In genomic region chr11:102244926-102245449, GRCm38 (mm10) we compare ENCODE assay signal across 7 mouse cellular contexts. TPM values are rescaled to one million over a fixed set of nuclear protein-coding genes. Genes with fewer than 3 reads are reported as not detected.
DNase-seq lines count a peak whose midpoint lies in the region; ATAC-seq and TF ChIP-seq lines count a peak whose summit lies in the region.

No protein-coding gene starts in this region.

- peak overlapping the region; percentile 56 for H3K4me2 ChIP-seq in embryonic facial prominence, embryonic 14.5 days (ENCODE audit: low read depth, low read length)
- H3K4me2 ChIP-seq in heart, embryonic 14.5 days (ENCODE audit: low read length), result peak overlapping the region; percentile 70
- H3K4me2 ChIP-seq in lung, embryonic 15.5 days, result peak overlapping the region; percentile 74
- peak overlapping the region; percentile 83 for H3K4me2 ChIP-seq in neural tube, embryonic 15.5 days

- H3K27me3 ChIP-seq in G1E (ENCODE audit: insufficient read depth, low read length), result peaks cover 26% of the 10 kb centered on the region
- no peaks in the 10 kb centered on the region for H3K27me3 ChIP-seq in embryonic facial prominence, embryonic 14.5 days (replicated peaks; ENCODE audit: control insufficient read depth, insufficient read depth, low read length)
- no peaks in the 10 kb centered on the region for H3K27me3 ChIP-seq in heart, embryonic 14.5 days (ENCODE audit: control insufficient read depth, insufficient read depth, low read length)
- no peaks in the 10 kb centered on the region for H3K27me3 ChIP-seq in lung, embryonic 15.5 days
- no peaks in the 10 kb centered on the region for H3K27me3 ChIP-seq in neural tube, embryonic 15.5 days (replicated peaks)

- H3K36me3 ChIP-seq in G1E (replicated peaks), result no peaks in the 10 kb centered on the region
- no peaks in the 10 kb centered on the region for H3K36me3 ChIP-seq in embryonic facial prominence, embryonic 14.5 days (ENCODE audit: control insufficient read depth, insufficient read depth, low read length)
- H3K36me3 ChIP-seq in heart, embryonic 14.5 days (ENCODE audit: control insufficient read depth, insufficient read depth, low read length), result no peaks in the 10 kb centered on the region
- H3K36me3 ChIP-seq in lung, embryonic 15.5 days, result no peaks in the 10 kb centered on the region
- H3K36me3 ChIP-seq in neural tube, embryonic 15.5 days, result no peaks in the 10 kb centered on the region

- H3K9ac ChIP-seq in embryonic facial prominence, embryonic 14.5 days (ENCODE audit: low read depth, low read length), result peak overlapping the region; percentile 43
- peak overlapping the region; percentile 55 for H3K9ac ChIP-seq in heart, embryonic 14.5 days (ENCODE audit: low read length)
- peak overlapping the region; percentile 30 for H3K9ac ChIP-seq in lung, embryonic 15.5 days
- peak overlapping the region; percentile 60 for H3K9ac ChIP-seq in neural tube, embryonic 15.5 days (replicated peaks)

- H3K9me3 ChIP-seq in G1E (replicated peaks), result no peaks in the 10 kb centered on the region
- no peaks in the 10 kb centered on the region for H3K9me3 ChIP-seq in embryonic facial prominence, embryonic 14.5 days (ENCODE audit: control insufficient read depth, low read length)
- no peaks in the 10 kb centered on the region for H3K9me3 ChIP-seq in heart, embryonic 14.5 days (ENCODE audit: control insufficient read depth, low read length)
- H3K9me3 ChIP-seq in lung, embryonic 15.5 days, result no peaks in the 10 kb centered on the region
- H3K9me3 ChIP-seq in neural tube, embryonic 15.5 days (replicated peaks), result no peaks in the 10 kb centered on the region

- DNase-seq in G1E (ENCODE audit: low spot score), result peak; percentile 68
- DNase-seq in adrenal gland, postnatal 14 days, result peak; percentile 88
- DNase-seq in embryonic facial prominence, embryonic 14.5 days (ENCODE audit: low spot score), result peak; percentile 95
- DNase-seq in layer of hippocampus, adult 9-11 months, result peak; percentile 84

- H3K27ac ChIP-seq in embryonic facial prominence, embryonic 14.5 days (replicated peaks; ENCODE audit: low read depth, low read length), result peak overlapping the region; percentile 86
- H3K27ac ChIP-seq in heart, embryonic 14.5 days (replicated peaks in 1 of 2; ENCODE audit: control insufficient read depth in 1 of 2, insufficient read depth in 1 of 2, low read depth in 2 of 2, low read length in 2 of 2), result peak overlapping the region in 1 of 2 experiments; percentile 2; a peak in 1 of 4 replicates
- H3K27ac ChIP-seq in lung, embryonic 15.5 days, result peak overlapping the region; percentile 45; the same call in 1 of the 2 replicates
- H3K27ac ChIP-seq in neural tube, embryonic 15.5 days (replicated peaks), result peak overlapping the region; percentile 82

- ATAC-seq in G1E (ENCODE audit: extremely low read depth, insufficient number of reproducible peaks, low FRiP score, poor library complexity, severe bottlenecking), result peak; percentile 28; the same call in 1 of the 2 replicates
- peak; percentile 89 for ATAC-seq in embryonic facial prominence, embryonic 14.5 days (ENCODE audit: low read depth)
- peak; percentile 52 for ATAC-seq in heart, embryonic 14.5 days (ENCODE audit: insufficient number of reproducible peaks, insufficient read depth, low FRiP score, low read depth)
- peak; percentile 61; the same call in 1 of the 2 replicates for ATAC-seq in lung, embryonic 15.5 days (ENCODE audit: borderline replicate concordance, extremely low read depth, low FRiP score, low TSS enrichment)
- peak; percentile 88 for ATAC-seq in neural tube, embryonic 15.5 days (ENCODE audit: low FRiP score)

- H3K4me3 ChIP-seq in G1E (ENCODE audit: low read depth, low read length), result peak overlapping the region; percentile 67
- H3K4me3 ChIP-seq in embryonic facial prominence, embryonic 14.5 days (ENCODE audit: low read depth, low read length), result peak overlapping the region; percentile 31
- H3K4me3 ChIP-seq in heart, embryonic 14.5 days (ENCODE audit: control insufficient read depth in 1 of 2, insufficient read depth in 1 of 2, low read depth in 1 of 2, low read length in 2 of 2), result peak overlapping the region; percentile 29
- peak overlapping the region; percentile 35 for H3K4me3 ChIP-seq in lung, embryonic 15.5 days
- peak overlapping the region; percentile 39 for H3K4me3 ChIP-seq in neural tube, embryonic 15.5 days (replicated peaks)

- H3K4me1 ChIP-seq in G1E (ENCODE audit: insufficient read depth, low read depth, low read length), result peaks cover 31% of the 10 kb centered on the region
- H3K4me1 ChIP-seq in embryonic facial prominence, embryonic 14.5 days (ENCODE audit: control insufficient read depth, insufficient read depth, low read length), result peaks cover 16% of the 10 kb centered on the region; the same call in 1 of the 2 replicates
- peaks cover 13 to 21% of the 10 kb centered on the region in 2 experiments for H3K4me1 ChIP-seq in heart, embryonic 14.5 days (ENCODE audit: control insufficient read depth in 2 of 2, insufficient read depth in 2 of 2, low read length in 2 of 2)
- peaks cover 30% of the 10 kb centered on the region for H3K4me1 ChIP-seq in lung, embryonic 15.5 days
- peaks cover 30% of the 10 kb centered on the region for H3K4me1 ChIP-seq in neural tube, embryonic 15.5 days

- WGBS in embryonic facial prominence, embryonic 14.5 days, result under 1% methylated on average over 32 of the region's 32 CpGs
- WGBS in heart, embryonic 14.5 days, result under 1% methylated on average over 32 of the region's 32 CpGs
- WGBS in lung, embryonic 15.5 days, result under 1% methylated on average over 32 of the region's 32 CpGs
- under 1% methylated on average over 32 of the region's 32 CpGs for WGBS in neural tube, embryonic 15.5 days

- no peak for TF ChIP-seq CTCF in G1E (IDR thresholded peaks at IDR 0.05; ENCODE audit: low read depth, low read length)

RNA-seq across cellular contexts. Expression of gene BC030867, which starts 3.7 kb away (rescaled TPM):
- 42.5 and 45.0 TPM in 2 replicates for total RNA-seq in G1E (2014; fragmentation: Nextera tagmentation)
- 4.9 and 5.7 TPM in 2 replicates for total RNA-seq in G1E (2017)
- polyA plus RNA-seq in G1E (2012), result 5.4 and 10.1 TPM in 2 replicates
- 1.7 and 2.3 TPM in 2 replicates for total RNA-seq in adrenal gland, postnatal 14 days (2021)
- polyA plus RNA-seq in embryonic facial prominence, embryonic 14.5 days (2014; fragmentation: Nextera tagmentation; extraction: Ambion mirVana), result 11.7 and 12.6 TPM in 2 replicates
- polyA plus RNA-seq in heart, embryonic 14.5 days (2014; fragmentation: Nextera tagmentation; extraction: Ambion mirVana), result 8.7 and 10.3 TPM in 2 replicates
- 19.9 and 20.4 TPM in 2 replicates for polyA plus RNA-seq in lung, embryonic 15.5 days (2015; fragmentation: Nextera tagmentation; extraction: Ambion mirVana)
- polyA plus RNA-seq in neural tube, embryonic 15.5 days (2015; fragmentation: Nextera tagmentation; extraction: Ambion mirVana), result 2.2 and 5.1 TPM in 2 replicates

RNA-seq across cellular contexts. Expression of gene Hdac5, which starts 15.0 kb away (rescaled TPM):
- 20.5 and 30.7 TPM in 2 replicates for total RNA-seq in G1E (2014; fragmentation: Nextera tagmentation)
- total RNA-seq in G1E (2017), result 24.0 and 24.4 TPM in 2 replicates
- 42.8 and 48.2 TPM in 2 replicates for polyA plus RNA-seq in G1E (2012)
- 81.1 and 83.7 TPM in 2 replicates for total RNA-seq in adrenal gland, postnatal 14 days (2021)
- polyA plus RNA-seq in embryonic facial prominence, embryonic 14.5 days (2014; fragmentation: Nextera tagmentation; extraction: Ambion mirVana), result 44.0 and 47.2 TPM in 2 replicates
- 52.1 and 54.5 TPM in 2 replicates for polyA plus RNA-seq in heart, embryonic 14.5 days (2014; fragmentation: Nextera tagmentation; extraction: Ambion mirVana)
- polyA plus RNA-seq in lung, embryonic 15.5 days (2015; fragmentation: Nextera tagmentation; extraction: Ambion mirVana), result 71.3 and 76.7 TPM in 2 replicates
- polyA plus RNA-seq in neural tube, embryonic 15.5 days (2015; fragmentation: Nextera tagmentation; extraction: Ambion mirVana), result 74.0 and 77.4 TPM in 2 replicates

RNA-seq across cellular contexts. Expression of gene Asb16, which starts 23.6 kb away (rescaled TPM):
- total RNA-seq in G1E (2014; fragmentation: Nextera tagmentation) (not detected in 2 replicates), G1E (2017) (0.05 TPM in 1 of 2 replicates, not detected in the other)
- polyA plus RNA-seq in G1E (2012), result not detected in 2 replicates
- 0.11 and 0.19 TPM in 2 replicates for total RNA-seq in adrenal gland, postnatal 14 days (2021)
- 0.25 and 0.33 TPM in 2 replicates for polyA plus RNA-seq in embryonic facial prominence, embryonic 14.5 days (2014; fragmentation: Nextera tagmentation; extraction: Ambion mirVana)
- polyA plus RNA-seq in heart, embryonic 14.5 days (2014; fragmentation: Nextera tagmentation; extraction: Ambion mirVana), result 0.09 and 0.11 TPM in 2 replicates
- polyA plus RNA-seq in lung, embryonic 15.5 days (2015; fragmentation: Nextera tagmentation; extraction: Ambion mirVana), result 0.09 and 0.10 TPM in 2 replicates
- polyA plus RNA-seq in neural tube, embryonic 15.5 days (2015; fragmentation: Nextera tagmentation; extraction: Ambion mirVana), result 0.10 and 0.12 TPM in 2 replicates

RNA-seq across cellular contexts. Expression of gene Tmub2, which starts 39.7 kb away (rescaled TPM):
- 17.9 and 24.4 TPM in 2 replicates for total RNA-seq in G1E (2014; fragmentation: Nextera tagmentation)
- 30.3 and 32.4 TPM in 2 replicates for total RNA-seq in G1E (2017)
- 27.2 and 27.6 TPM in 2 replicates for polyA plus RNA-seq in G1E (2012)
- total RNA-seq in adrenal gland, postnatal 14 days (2021), result 40.1 and 40.4 TPM in 2 replicates
- 49.8 and 55.9 TPM in 2 replicates for polyA plus RNA-seq in embryonic facial prominence, embryonic 14.5 days (2014; fragmentation: Nextera tagmentation; extraction: Ambion mirVana)
- polyA plus RNA-seq in heart, embryonic 14.5 days (2014; fragmentation: Nextera tagmentation; extraction: Ambion mirVana), result 39.1 and 46.5 TPM in 2 replicates
- 48.7 and 51.4 TPM in 2 replicates for polyA plus RNA-seq in lung, embryonic 15.5 days (2015; fragmentation: Nextera tagmentation; extraction: Ambion mirVana)
- polyA plus RNA-seq in neural tube, embryonic 15.5 days (2015; fragmentation: Nextera tagmentation; extraction: Ambion mirVana), result 79.8 and 83.7 TPM in 2 replicates

RNA-seq across cellular contexts. Expression of gene Atxn7l3, which starts 51.4 kb away (rescaled TPM):
- total RNA-seq in G1E (2014; fragmentation: Nextera tagmentation) (24.4 and 29.9 TPM in 2 replicates), G1E (2017) (24.0 and 24.7 TPM in 2 replicates)
- 60.0 and 65.2 TPM in 2 replicates for polyA plus RNA-seq in G1E (2012)
- total RNA-seq in adrenal gland, postnatal 14 days (2021), result 47.9 and 53.4 TPM in 2 replicates
- 19.5 and 20.8 TPM in 2 replicates for polyA plus RNA-seq in embryonic facial prominence, embryonic 14.5 days (2014; fragmentation: Nextera tagmentation; extraction: Ambion mirVana)
- polyA plus RNA-seq in heart, embryonic 14.5 days (2014; fragmentation: Nextera tagmentation; extraction: Ambion mirVana), result 7.0 and 10.6 TPM in 2 replicates
- 13.3 and 13.6 TPM in 2 replicates for polyA plus RNA-seq in lung, embryonic 15.5 days (2015; fragmentation: Nextera tagmentation; extraction: Ambion mirVana)
- polyA plus RNA-seq in neural tube, embryonic 15.5 days (2015; fragmentation: Nextera tagmentation; extraction: Ambion mirVana), result 27.2 and 28.1 TPM in 2 replicates

Comparison
In these comparisons a context has a peak if more than half of its experiments do, and no peak if none do; other contexts are left out.
1. ATAC-seq: peak in every context shown above with its lines; median percentile 89 in embryonic facial prominence, embryonic 14.5 days; 88 in neural tube, embryonic 15.5 days; 61 in lung, embryonic 15.5 days; 52 in heart, embryonic 14.5 days; 28 in G1E.